Mouse (Mus musculus): ENCODE measurements around the gene H60c.
"Not testable (repeated sequence)": the region's sequence is repeated elsewhere in the genome, so short reads cannot be mapped to it uniquely, and the experiment has no call there.

Gene H60c

DNA sequence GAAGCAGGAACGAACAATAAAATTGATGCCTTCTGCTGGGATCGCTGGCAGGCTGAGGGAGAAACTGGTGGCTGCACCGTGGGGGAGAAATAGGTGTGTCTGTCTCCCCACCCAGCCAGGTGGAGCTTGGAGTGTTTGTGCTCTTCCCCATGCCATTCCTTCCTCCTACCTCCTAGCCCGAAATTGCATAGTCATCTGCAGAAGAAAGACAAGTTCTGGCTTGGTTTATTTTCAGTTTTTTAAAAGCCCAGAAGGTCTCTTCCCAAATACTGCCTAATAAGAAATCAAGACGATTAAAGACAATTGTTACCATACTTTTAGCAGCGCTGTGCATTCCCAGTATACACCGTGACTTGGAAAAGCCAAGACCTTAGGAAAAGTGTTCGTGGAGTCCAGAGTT is at the start of gene H60c:
Gene H60c (minus strand): TSS at position 101 of the 400 bp plus-strand sequence.
- in situ Hi-C loops (cut with MboI, MseI), result no loop called here

DNA sequence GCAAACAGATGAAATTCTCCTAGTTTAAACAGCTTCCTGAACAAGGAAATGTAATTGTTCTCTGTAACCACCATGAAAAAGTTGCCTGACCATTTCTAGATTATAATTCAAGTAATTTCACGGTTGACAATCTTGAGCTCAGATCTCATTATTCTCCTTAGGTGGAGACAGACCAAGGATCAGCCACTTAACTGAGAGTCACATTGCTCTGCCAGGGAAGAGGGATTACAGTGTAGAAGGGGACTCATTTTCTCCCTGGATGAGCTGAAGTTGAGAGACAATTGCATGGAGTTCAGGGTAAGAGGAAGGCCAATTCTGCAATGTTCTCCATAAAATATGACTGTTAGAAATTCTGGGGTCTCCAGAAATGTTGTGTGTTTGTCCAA is 41.2 kb upstream of the H60c start:
- in situ Hi-C loops (cut with MboI, MseI), result no loop called here

DNA sequence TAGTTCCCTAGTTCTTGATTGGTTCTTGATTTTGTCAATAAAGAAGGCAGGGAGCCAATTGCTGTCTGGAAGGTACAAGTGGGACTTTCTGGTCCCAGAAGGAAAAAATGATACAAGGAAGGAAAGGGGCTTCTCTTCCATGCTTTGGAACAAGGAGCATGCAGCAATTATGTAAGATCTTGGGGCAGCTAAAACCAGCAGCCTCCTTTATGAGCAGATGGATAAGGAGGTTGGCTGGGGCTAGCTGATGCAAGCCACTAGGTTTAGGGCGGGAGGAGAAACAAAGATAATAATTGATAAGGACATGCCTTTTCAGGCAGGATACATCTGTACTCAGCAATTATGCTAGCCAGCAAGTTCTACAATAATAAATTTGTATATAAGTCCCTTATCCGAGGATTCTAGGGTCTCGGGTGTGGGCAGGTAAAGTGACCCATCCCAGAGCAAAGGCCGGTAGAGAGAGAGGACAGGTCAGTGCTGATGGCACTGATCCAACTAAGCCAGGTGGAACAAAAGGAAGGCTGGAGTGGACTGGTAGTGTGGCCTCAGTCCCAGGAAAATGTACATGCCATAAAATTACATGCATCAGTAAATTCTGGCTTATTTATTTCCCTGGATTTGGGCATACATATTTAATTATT is 40.7 kb upstream of the H60c start:
- in situ Hi-C loops (cut with MboI, MseI), result no loop called here

DNA sequence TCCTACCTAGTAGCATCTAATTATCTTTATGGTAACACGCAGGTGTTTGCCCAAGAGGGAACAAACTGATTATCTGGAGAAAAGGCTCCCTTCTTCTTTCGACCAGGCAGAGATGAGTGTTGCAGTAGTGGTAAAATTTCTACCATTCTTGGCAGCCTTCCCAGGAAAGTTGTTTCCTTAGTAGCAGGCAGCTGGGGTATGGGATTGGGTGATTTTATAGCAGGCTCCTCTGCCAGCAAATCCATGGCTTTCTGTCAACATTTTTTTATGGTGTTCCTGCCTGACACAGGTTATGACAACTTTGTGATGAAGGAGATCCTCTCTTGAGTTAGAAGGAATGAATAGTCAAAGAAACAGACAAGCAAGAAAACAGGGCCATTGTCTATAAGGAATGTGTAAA is 40.2 kb upstream of the H60c start:
- in situ Hi-C loops (cut with MboI, MseI), result no loop called here

DNA sequence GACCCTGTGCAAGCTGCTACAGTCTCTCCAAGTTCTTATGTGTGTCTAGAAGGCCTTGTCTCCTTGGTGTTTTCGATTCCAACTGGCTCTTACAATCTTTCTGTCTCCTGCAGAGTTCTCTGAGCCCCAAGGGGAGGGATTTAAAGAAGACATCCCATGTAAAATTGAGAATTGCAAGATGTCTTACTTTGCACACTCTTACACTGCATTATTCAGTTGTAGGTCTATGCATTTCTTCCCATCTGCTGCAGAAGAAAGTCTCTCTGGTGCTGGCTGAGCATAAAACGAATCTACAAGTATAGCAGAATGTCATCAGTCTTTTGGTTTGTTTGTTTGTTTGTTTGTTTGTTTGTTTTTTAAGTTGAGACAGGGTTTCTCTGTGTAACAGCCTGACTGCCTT is 26.4 kb upstream of the H60c start:
- in situ Hi-C loops (cut with MboI, MseI), result no loop called here

DNA sequence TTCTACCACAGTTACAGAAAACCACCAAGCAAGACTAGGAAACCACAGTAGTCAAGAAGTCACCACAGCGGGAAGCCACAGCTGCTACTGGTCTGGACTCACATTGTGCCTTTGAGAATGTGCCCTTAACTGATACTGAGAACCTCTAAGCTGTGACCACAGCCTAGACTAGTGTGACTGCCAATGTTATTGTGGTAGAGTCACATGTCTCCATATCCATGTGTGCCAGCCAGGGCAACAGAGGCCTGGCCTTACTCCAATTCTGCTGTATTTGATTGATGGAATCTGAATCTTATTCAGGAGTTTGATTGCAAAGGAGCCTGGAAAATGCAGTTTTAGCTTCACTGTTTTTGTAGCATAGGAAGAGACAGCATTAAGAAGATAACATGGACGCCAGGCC is 13.5 kb upstream of the H60c start:
- in situ Hi-C loops (cut with MboI, MseI), result no loop called here

DNA sequence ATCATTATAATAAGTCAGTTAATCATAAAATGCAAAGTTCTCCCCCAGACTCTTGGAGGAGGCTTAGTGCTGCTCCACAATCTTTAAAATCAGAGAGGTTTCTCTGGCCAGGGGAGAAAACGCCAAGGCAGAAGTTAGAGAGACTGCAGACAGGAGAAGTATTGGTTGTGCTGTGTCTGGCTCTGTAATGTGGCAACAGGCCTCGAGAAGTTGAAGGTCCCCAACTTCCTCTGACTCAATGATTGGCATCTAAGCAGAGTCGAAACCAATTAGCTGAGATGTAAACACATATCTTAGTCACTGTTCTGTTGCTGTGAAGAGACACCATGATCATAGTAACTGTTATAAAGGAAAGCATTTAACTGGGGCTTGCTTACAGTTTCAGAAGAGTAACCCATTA is 6.5 kb upstream of the H60c start:
- in situ Hi-C loops (cut with MboI, MseI), result no loop called here

DNA sequence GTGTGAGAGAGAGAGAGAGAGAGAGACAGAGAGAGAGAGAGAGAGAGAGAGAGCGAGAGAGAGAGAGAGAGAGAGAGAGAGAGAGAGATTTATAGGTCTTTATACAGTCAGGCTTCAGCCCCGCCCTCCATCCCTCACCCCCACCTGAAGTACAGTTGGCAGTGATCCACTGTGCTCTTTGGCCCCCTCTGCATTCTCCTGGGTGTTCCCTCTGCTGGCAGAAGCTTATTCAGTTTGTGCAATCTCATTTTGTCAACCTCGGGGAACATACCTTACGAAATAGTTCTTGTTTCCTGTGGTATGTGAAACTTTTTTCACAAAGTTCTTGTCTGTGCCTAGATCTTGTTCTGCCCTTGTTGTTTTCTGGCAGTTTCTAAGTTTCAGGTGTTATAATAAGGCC is 3.5 kb upstream of the H60c start:
- in situ Hi-C loops (cut with MboI, MseI), result no loop called here

DNA sequence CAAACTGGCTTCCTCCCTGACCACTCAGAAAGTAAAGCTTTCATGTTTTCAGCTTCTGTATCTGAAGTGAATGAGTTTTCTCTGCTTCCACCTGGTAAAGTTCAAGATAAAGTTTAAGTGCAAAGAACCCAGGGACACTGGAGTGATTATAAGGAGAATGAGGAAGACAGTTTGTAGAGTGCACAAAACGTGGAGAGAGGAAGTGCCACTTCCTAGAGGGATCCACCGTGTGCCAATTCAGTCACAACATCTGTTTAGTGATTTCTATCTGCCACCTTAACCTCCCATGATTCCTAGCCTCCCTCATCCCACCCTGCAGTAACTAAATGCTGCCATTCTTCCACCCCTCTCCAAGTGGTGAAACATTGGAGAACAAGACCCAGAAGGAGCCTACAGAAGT is 842 bp downstream of the H60c start:
- in situ Hi-C loops (cut with MboI, MseI), result no loop called here

DNA sequence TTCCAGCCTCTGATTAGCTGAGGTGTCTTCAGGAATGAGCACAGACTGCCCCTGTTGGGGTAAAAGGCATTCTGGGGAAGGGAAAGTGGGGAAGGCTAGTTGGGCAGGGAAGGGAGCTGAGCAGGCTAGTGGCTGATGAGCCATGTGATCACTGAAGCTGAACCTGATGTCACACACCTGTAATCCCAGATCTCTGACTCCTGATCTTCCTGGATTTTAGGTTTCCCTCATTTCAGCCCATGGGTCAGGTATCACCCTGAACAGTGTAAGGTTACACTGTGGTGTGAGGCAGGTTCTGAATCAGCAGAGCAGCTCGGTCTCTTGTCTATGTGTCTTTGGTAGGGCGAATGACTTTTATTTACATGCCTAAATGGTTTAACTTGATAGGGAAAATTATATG is 4.8 kb downstream of the H60c start:
- in situ Hi-C loops (cut with MboI, MseI), result no loop called here

DNA sequence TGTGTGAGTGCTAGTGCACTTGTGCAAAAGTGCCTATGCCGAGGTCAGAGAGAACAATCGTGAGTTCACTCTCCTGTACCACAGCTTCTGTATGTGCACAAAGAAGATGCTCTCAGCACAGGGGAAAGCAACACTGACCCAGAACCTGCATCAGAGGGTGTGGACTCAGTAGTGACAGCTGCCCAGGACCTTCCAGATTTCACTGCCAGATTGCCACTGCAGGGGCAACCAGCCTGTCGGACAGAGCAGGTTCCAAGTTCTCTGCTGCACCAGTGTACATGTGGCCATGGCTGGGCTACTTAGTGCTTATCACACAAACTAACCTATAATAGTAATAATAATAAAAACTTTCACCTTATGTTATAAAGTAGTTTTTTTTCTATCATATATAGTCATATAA is 10.2 kb downstream of the H60c start:
- in situ Hi-C loops (cut with MboI, MseI), result no loop called here

DNA sequence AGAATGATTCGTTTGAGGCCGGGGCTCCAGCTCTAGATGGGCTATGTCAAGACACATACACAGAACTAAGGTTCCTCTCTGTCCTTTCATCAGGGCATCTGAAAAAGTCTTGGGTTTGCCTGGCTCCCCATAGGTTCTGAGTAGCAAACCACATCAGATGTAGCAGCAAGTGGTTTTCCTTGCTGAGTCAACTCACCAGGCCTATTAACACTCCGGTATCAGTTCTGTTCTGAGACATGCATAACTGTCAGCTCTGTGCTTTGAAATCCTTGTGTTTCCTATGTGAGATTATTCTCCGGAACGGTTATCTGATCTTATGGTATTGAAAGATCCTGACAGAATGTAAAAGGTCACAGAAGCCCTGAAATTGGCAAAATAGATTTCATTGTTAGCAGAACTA is 29.1 kb downstream of the H60c start:
- in situ Hi-C loops (cut with MboI, MseI), result not testable (repeated sequence)

DNA sequence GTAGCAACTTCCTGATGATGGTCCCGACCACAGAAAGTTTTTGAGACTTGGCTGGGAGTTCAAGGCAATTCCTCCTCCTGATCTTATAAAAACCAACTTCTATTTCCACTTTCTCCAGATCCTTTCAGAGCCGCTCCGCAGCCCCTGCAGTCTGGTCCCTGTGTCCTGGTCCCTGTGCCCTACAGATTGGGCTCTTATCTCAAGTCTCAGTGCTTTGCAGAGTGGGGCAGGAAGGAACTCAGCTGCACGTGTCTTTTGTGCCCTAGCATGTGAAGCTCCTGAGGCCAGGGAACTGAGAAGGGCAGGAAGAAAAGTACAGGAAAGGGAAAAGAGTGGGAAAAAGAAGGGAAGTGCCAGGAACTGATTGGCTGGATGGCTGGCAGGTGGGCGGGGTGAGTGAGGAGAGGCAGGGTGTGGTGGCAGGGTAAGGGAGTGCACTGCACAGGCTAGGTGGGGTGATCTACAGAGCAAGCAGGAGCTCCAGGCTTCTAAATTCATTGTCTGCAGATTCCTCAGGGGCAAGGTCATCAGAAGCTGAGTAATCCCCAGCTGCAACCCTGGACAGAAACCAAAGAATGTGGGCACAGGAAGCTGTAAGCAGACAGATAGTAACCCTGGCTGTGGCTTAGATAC is 30.8 kb downstream of the H60c start:
- in situ Hi-C loops (cut with MboI, MseI), result no loop called here

DNA sequence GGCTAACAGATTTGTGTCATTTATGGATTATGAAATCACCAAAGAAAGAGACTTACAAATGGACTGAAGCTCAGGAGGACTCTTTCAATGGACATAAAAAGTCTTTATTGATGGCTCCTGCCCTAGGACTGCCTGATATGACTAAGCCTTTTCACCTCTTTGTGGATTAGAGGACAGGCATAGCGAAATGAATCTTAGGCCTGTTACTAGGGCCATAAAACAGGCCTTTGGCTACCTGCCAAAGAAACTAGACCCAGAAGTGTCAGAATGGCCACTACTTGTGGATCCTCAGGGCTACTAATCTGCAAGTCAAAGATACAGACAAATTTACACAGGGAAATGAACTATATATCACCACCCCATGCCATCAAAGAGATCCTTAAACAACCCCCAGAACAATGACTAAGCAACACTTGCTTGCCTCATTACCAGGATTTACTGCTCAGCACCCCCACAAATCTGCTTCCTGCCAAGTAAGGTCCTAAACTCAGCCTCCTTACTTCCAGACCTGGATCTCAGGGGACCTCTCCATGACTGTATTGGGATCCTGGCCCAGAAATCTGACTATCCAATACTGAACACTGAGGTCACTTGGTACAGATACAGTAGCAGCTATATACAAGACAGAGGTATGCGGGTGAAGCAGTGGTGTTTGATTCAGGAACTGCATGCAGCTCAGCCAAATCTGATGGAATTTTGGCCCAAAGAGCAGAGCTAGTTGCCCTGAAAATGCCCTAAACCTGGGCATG is 39.0 kb downstream of the H60c start:
- in situ Hi-C loops (cut with MboI, MseI), result no loop called here
